Mouse (Mus musculus) retina, postnatal 1 day (tissue): ENCODE measurements around the gene Sh3bgrl.
"Not testable (repeated sequence)": the region's sequence is repeated elsewhere in the genome, so short reads cannot be mapped to it uniquely, and the experiment has no call there.

Experiments
- DNase-seq: peaks from one replicate; pipeline ENCODE4 v3.0.0-alpha.2; 2012

Gene Sh3bgrl

DNA sequence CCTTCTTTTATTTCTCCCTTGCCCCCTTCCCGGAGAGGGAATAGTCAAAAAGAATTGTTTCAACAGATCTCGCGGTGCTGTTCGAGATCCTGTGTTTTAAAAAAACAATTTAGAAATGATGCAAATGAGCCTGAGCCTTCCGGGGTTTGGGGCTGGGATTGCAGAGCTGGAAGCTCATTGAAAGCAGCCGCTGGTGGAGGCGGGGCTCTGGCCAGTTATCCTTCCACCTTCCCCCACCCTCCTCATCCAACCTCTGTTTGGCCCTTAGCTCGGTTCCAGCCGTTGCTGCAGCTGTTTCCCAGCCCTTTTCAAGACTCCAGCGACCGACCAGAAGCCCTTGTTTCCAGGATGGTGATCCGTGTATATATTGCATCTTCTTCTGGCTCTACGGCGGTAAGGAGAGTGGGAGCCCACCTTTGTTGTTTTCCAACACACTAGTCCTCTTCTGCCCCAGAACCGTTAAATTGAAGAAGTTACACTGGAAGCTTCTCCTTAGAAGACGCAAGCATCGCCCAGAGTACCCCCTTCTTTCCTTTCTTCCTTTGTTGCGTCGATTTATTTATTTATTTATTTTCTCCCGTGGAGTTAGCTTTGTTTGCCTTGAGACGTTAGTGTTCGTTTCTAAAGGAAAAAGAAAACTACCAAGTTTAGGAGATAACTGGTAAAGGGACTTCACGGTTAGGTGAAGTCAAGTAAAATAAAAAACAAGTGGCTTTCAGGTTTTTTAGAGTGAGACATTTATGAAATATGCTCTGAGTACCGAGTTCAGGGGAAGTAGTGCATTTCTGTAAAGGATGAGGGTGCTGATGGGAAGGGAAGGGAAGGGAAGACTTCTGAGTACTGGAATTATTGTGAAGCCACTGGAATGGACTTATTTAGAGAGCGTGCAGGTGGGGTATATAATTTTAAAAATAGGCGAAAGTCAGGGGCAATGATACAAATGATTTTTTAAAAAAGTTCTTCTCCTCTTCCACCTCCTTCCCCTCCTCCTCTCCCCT is at the start of gene Sh3bgrl:
Gene Sh3bgrl, plus strand, starts transcription at position 121 of the 998 bp plus-strand sequence.
- peak; percentile 77 for DNase-seq

DNA sequence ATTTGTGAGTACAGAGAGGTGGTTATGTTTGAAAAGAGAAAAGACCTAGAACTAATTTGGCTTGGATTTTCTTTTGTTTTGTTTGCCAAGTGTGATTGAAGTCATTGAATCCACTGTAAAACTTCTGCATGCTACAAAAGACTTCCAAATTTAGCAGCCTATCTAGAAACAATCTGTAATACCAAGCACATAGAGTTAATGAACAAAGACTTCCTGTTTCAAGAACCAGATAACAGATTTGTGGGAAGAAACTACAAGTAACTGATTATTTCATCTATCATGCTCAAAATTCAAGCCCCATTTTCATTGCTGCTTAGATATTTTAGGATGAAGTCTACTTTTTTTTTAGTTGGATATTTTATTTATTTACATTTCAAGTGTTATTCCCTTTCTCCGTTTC is 47.4 kb upstream of the Sh3bgrl start:
- no peak for DNase-seq

DNA sequence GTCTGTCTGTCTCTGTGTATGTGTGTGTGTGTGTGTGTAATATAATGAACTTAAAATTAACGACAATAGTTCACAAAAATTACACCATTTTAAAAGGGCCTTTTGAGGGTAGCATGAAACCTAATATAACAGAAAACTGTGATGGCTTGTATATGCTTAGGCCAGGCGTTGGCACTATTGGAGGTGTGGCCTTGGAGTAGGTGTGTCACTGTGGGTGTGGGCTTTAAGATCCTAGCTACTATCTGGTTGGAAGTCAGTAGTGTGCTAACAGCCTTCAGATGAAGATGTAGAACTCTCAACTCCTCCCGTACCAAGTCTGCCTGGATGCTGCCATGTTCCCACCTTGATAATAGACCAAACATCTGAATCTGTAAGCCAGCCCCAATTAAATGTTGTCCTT is 23.4 kb upstream of the Sh3bgrl start:
- no peak for DNase-seq

DNA sequence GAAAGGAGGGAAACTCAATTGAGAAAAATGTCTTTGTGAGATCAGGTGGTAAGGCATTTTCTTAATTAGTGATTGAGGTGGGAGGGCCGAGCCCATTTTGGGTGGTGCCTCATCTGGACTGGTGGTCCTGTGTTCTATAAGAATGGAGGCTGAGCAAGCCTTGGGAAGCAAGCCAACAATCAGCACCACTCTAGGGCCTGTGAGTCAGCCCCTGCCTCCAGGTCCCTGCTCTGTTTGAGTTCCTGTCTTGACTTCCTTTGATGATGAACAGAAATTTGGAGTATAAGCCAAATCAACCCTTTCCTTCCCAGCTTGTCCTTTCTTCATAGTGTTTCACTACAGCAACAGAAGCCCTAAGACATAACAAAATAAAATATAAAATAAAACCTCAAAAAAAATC is 19.4 kb upstream of the Sh3bgrl start:
- DNase-seq, result no peak

DNA sequence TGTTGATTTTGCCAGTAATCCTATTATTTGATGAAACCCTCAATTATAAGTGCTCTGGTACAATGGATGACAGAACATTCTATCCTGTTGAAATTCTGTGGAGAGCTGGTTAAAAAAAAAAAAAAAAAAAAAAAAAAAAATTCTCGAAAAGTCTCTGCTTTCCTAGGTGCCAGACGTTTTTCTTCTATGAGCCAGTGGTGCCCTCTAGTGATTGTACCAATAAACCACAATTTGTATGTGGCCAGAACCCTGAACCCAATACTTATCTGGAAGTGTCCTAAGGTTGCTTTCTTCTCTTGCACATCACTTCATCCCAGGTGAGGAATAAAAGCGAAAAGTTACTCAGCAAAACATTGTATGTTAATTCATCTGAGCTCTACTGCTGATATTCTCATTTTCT is 18.8 kb upstream of the Sh3bgrl start:
- peak; percentile 39 for DNase-seq

DNA sequence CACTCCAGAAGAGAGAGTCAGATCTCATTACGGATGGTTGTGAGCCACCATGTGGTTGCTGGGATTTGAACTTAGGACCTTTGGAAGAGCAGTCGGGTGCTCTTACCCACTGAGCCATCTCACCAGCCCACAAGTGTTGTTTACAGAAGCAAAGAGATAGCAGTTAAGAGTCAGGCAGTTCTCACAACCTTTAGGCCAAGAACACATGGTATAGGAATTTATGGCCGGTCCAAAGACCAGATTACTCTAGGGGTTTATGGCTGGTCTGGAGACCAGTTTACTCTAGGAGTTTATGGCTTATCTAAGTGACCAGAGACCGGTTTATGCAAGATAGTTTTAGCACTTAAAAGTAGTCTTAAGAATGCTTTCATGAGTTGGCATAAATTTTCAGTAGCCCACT is 15.8 kb upstream of the Sh3bgrl start:
- not testable (repeated sequence) for DNase-seq

DNA sequence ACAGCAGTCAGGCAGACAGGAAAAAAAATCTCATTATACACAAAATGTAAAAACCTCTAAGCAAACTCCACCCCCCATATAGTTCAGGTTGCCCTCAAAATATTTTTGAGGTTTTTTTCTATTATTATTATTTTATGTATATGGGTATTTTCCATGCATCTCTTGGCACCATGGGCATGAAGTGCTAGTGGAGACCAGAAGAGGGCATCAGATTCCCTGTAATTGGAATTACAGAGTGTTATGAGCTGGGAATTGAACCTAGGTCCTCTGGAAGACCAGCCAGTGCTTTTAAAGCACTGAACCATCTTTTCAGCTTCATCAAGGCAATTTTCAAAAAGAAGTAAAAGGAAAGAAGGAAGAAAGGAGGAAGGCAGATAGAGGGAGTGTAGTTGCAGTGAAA is 8.1 kb upstream of the Sh3bgrl start:
- DNase-seq, result no peak

DNA sequence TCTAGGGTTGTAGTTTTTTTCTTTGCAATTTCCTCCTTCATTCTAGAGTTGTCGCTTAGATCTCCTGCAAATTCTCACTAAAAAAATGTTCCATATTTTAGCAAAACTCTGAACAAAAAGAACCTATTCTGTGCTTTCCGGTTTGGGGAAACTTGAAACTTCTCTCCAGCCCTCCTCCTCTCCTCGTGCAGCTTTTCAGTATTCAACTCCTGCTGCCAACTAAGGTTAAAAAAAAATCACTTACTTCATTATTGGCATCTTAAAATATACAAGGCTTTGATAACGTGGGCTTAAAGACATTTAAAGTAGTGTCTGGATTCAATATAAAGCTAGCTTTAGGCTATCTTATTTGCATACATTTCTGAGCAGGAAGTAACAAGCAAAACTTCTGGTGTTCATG is 365 bp upstream of the Sh3bgrl start:
- DNase-seq, result no peak

DNA sequence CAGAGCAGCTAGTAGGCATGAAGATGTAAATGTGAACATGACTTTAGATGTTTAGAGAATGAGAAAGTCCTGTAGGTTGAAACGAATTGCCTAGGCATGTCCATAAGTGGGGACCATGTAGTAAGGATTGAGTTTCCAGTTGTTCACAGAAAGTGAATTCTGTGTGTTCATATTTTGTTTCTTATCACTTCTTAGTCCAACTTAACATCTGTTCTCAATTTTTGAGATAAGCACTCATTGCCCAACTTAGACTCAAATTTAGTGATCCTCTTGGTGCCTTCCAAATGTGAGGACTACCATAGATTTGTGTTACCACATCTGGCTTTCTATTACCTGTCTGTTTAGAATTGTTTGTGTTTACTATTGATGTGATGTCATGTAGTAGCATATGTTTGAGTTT is 3.3 kb downstream of the Sh3bgrl start:
- no peak for DNase-seq

DNA sequence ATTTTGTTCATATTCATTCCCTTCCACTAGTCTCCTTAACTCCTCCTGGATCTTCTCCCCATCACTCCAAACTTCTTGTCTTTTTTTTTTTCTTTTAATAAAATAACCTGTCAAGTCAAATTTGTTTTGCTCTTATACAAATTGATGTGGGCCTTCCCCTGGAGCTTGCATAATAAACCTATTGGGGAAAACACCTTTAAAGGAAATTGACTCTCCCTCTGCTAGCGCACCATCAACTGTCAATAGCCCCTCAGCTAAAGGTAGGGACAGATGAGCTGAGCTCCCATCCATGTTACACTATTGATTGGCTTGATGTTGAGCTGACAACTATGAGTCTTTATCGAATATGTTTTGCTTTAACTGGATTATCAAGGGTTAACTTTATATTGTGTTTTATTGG is 5.3 kb downstream of the Sh3bgrl start:
- no peak for DNase-seq

DNA sequence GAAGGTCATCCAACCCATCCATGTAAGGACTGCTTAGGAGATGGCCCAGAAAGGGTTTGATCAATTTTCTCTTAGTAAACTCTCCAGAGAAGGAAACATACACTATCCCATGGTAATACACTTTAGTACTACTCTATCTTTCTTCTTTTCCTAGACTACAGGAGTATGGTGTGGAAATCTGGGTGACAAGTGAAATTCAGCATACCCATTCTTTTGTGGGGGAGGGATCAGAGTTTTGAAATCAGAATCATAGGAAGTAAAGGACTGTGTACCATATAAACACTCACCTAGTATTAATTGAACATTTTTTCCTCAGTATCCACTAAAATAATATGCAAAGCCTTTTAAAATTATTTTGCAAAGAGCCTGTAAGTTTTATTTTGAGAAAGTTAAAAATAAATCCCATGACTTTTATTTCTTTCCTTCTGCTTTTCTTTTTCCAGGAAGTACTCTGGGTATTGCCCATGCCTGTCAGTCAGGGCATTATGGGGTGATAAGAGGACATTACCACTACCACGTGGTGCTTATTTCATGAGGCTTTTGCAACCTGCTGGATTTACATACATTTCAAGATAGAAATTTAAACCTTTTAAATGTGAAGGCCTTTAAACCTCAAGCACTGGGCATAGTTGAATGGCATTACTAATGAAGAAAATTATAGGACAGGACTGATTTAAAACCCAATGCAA is 13.1 kb downstream of the Sh3bgrl start:
- DNase-seq, result no peak

DNA sequence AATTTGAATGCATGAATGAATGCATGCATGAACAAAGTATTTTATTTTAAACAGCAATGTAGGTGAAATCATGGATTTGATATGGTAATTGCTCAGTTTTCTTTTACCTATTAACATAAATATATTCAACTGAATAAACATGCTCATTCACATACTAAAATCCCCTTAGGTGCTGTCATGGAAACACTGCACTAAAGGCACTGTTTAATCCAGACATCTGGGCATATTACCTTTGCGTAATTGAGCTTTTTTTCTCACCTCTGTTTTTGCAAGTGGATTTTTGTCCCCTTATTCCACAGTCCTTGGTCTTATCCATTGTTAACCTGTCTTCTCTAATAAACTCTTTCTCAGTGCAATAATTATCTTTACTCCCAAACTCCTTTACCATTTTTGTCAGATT is 17.7 kb downstream of the Sh3bgrl start:
- no peak for DNase-seq

DNA sequence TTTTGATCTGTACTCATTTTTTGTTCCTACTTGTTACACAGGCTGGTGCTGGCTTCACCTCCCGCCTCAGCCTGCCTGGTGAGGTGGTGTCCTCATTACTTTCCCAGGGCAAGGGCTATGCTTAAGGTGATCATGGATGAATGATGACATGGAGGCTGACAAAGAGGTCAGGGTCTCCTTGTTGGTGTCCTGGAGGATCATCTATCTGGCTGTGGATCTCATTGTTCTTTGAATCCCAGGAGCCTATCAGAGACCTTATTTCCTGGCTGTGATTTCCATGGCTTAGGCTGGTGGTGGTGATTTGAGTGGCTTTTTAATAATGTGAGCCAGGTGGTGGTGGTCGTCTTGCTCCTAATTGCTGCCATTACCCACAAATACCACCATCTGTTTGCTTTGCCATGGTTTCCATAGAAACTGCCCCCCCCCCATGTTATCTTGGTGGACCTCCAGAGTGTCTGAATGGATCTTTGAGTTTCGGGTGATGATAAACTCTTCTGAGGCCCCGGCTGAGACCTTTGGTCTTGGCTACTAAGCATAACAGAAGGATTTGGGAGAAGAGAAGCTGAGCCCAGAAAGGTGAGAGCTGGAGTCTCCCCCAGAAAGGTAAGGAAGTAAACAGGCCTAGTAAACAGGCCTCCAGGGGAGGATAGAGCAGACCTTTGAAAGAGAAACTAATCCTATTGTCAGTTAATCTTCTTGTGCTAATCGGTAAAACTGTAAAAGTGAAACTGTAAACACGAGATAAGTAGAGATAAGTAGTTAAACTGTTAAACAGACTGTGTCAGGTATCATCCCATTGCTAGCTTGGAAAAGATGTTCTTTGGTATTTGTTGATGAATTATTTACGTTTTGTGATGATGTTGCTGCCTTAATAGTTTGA is 18.5 kb downstream of the Sh3bgrl start:
- DNase-seq, result peak; percentile 66

DNA sequence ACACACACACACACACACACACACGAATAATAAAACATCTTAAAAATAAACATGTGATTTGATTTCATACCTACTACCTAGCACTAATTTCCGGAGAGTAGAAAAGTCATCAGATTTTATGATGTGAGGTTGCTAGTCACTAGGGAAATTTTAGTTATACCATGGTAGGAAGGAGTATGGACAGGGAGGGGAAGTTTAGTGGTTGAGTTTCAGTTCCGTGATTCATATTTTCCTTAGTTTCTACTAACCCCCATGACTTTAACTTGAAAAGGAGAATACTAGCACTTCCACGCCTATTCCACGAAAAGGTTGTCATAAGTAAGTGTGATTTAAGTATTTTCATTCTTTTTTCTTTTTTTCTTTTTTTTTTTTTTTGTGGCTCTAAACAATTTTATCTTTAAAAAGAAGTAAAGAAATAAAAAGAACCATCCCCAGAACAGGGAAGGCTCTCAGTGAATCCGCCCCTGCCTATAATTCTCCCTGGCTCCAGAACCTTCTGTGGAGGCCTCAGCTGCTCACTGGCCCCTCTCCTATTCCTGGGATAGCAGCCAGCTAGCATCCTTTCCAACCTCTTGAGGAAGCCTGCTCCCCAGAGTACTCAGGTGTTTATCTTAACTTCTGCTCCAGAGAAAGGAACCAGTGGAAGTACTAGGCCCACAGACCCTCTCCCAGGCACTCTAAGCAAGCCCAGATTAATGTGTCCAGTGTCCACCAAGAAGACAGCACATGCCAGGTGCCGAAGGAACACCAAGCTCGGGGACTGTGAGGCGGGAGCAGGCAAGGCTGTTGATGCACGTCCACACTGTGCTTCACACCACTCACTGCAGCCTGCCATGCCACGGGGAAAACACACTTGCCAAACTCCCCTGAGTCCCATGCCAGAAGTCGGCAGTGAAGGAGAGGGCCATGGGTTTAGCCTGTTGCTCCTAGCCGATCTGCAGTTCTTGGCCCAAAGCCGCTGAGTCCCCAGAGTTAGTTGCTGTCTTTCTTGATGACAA is 25.0 kb downstream of the Sh3bgrl start:
- DNase-seq, result no peak

DNA sequence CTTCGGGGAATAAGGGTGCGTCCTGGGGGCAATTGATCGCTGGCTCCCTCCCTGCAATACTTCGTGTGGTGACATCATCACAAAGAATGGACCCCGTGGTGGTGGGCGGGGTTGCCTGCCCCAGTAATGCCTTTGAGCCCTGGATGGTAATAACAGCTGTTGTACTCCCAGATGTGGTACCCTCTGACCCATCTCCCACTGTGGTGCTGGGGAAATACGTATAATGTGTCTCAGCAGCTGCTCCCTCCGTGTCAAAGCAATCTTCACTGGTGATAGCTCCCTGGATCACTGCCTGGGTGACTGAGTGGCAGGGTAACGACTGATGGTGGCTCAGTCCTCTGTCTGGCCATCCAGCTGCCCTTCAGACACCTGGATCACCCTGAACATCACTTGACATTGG is 26.0 kb downstream of the Sh3bgrl start:
- DNase-seq, result no peak

DNA sequence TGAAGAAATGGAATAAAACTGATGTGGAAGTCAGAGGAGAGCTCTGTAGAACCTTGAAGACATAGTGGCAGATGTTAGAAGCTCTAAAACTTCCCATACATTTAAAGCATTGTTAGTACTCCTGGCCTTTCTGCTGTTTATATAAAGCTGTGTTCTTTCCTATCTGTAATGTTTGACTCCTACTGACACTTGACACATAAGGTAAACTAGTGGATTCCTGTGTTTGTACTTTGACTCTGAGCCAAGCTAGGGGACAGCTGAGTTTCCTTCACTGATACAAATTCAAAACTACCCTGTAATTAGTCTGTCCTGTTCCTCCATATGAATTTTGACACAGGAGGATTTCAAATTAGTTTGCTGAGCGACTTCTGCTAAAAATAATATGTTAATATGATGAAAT is 27.5 kb downstream of the Sh3bgrl start:
- no peak for DNase-seq

DNA sequence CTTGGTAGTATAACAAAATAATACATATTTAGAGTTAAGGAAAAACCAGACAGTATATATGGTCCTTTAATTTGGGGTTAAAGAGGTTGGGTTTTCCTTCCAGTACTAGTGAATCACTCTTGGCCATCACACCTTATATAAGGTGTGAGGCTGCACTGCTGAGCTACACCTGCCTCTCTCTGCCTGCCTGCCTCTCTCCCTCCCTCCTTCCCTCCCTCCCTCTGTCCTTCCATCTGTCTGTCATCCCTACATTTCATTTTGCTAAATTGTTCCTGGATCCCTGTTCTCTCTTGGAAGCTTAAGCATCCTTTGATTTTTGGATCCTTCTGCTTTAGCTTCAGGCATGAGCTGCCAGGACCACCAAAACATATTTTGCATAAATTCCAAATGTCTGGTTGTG is 28.6 kb downstream of the Sh3bgrl start:
- no peak for DNase-seq

DNA sequence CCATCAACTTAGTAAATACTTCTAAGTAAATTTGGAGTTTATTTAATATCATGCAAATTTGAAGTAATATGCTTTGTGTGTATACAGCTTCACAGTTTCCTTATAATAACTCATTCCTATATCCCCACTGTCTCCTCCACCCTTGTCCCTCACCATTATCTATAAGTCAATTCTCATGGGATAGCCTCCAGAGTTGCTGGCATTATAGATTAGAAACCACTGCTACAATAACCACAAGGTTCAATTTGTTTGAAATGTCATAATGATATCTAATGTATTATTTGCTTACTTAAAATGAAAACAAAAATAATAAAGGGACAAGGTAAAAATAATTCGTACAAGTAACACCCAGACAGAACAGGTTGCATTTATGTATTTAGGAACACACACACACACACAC is 31.7 kb downstream of the Sh3bgrl start:
- no peak for DNase-seq

DNA sequence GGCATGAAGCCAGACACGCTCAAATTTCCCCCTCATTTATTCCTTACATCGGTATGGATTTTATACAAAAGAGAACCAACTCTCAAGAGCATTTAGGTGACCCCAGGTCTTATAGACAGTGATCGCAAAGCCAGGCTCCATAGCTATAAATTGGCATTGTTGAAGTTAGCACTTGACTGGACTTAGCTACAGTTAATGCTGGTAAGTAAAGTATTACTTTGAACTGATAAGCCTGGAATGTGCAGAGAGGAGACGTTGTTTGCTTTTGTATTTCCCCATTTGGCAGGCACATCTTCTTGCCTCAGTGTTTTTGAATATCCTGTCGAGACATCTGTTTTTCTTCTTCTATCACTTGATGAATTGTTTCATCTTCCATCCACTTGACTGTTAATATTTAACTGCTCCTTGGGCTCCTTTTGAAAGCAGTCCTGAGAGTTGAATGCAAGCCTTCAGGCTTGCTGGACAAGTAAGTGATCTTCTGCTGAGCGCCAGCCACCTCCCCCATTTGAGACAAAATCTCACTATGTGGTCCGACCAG is 32.5 kb downstream of the Sh3bgrl start:
- DNase-seq, result no peak

DNA sequence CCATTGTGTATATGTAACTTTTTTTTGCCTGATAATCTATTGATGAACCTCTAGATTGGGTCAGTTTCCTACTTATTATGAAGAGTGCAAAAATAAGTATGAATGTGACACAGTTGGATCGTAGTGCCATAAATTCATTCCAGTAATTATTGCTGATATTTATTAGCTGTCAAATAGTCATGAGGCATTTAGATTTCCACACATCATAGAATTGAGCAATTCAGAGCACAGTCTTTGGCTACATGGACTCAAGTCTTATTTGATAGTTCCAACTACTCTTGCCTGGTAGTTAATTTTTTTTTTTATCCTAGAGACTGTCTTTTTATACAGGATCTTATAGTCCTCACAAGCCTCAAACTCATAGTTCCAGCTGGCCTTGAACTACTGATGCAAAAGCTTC is 34.9 kb downstream of the Sh3bgrl start:
- no peak for DNase-seq

DNA sequence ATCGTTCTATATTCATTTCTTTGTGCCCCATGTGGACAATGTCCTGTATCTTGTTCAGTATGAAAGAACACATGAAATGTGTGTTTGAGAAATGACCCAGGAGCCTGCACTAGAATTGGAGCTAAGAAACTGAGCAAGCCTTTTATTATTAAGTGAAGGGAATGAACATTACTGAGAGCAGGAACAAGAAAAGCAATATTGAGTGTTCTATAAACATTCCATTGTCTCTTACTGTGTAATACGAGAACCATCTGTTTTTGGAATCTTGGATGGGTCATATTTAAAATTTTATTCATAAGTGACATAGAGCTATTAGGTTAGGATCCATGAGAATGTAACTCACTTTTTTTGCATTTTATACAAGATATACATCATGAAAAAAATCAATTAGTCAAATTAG is 36.7 kb downstream of the Sh3bgrl start:
- DNase-seq, result no peak

DNA sequence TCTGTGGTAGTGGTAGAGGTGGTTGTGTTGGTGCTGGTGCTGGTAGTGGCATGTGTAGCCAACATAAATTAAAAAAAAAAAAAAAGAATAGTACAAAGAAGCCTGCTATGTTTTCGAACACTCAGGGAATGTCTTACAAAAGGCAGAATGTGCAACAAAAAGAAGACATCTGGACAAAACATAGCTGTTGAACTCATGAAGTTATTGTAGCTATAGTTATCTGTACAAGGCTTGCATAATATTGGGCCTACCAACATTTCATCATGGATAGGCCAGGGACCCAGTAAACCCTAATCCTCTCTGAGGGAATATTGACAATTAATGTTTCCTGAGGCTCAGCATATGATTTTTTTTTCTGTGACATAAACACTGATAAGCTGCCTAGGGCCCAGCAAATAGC is 37.3 kb downstream of the Sh3bgrl start:
- no peak for DNase-seq
